27 mouse cellular contexts compared by ENCODE assay signal in the genomic region with DNA sequence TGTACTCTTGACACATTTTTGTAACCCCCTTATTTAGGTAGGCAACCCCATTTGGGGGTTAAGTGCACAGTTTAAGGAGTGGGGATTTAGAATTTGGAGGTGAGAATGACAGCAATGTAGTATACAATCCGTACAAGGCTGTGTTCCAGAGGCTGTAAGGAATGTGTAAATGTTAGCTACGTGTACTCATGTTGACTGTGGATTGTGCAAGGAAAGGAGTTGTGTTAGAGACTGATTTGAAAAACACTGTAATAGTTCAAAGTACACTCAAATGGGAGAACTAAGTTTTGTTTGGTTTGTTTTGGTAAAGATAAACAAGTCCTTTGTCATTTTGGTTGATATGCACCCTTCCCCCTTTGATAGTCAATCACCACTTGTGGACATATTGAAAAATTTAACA. TPM values are rescaled to one million over a fixed set of nuclear protein-coding genes. Genes with fewer than 3 reads are reported as not detected.
"Had no signal": no experiment of that assay in that cellular context is flagged by ENCODE, and none has a peak within 500 bp of the region (broad histone marks: within the 10 kb centered on the region; RNA-seq: fewer than 3 reads in every experiment).

No protein-coding gene starts in this region.

- H3K4me3 ChIP-seq: gastrocnemius, adult 2 months; heart, embryonic 10.5 days; heart, embryonic 12.5 days; hindbrain, embryonic 13.5 days; hindbrain, embryonic 15.5 days; kidney, embryonic 15.5 days; limb, embryonic 13.5 days; limb, embryonic 15.5 days; liver, embryonic 15.5 days had no signal

- H3K27me3 ChIP-seq: heart, embryonic 12.5 days; hindbrain, embryonic 13.5 days; hindbrain, embryonic 15.5 days; kidney, embryonic 15.5 days; limb, embryonic 13.5 days; limb, embryonic 15.5 days; liver, embryonic 15.5 days had no signal

- H3K9me3 ChIP-seq: heart, embryonic 10.5 days; heart, embryonic 12.5 days; hindbrain, embryonic 13.5 days; hindbrain, embryonic 15.5 days; kidney, embryonic 15.5 days; limb, embryonic 13.5 days; limb, embryonic 15.5 days; liver, embryonic 15.5 days had no signal

- H3K4me1 ChIP-seq: heart, embryonic 10.5 days; heart, embryonic 12.5 days; hindbrain, embryonic 13.5 days; hindbrain, embryonic 15.5 days; kidney, embryonic 15.5 days; limb, embryonic 13.5 days; limb, embryonic 15.5 days; liver, embryonic 15.5 days had no signal

- H3K27ac ChIP-seq: gastrocnemius, adult 2 months; heart, embryonic 10.5 days; hindbrain, embryonic 13.5 days; hindbrain, embryonic 15.5 days; hindbrain, postnatal 0 days; kidney, embryonic 15.5 days; kidney, postnatal 0 days; limb, embryonic 13.5 days; limb, embryonic 15.5 days; liver, embryonic 15.5 days had no signal

- ATAC-seq: hindbrain, postnatal 0 days; intestine, embryonic 16.5 days had no signal

- DNase-seq: gastrocnemius, adult 2 months; gastrocnemius, postnatal 10 days; gastrocnemius, postnatal 25 days; heart, adult 18-20 months; heart, postnatal 10 days; heart, postnatal 36 days; kidney, adult 11 months; kidney, adult 2 months; kidney, adult 9 months; kidney, postnatal 14 days; kidney, postnatal 36 days; layer of hippocampus, adult 9-11 months; layer of hippocampus, postnatal 36 days; left cerebral cortex, postnatal 4 days had no signal

- H3K36me3 ChIP-seq: heart, embryonic 10.5 days; heart, embryonic 12.5 days; hindbrain, embryonic 13.5 days; hindbrain, embryonic 15.5 days; kidney, embryonic 15.5 days; limb, embryonic 13.5 days; limb, embryonic 15.5 days; liver, embryonic 15.5 days had no signal

- H3K4me2 ChIP-seq: heart, embryonic 12.5 days; hindbrain, embryonic 13.5 days; hindbrain, embryonic 15.5 days; kidney, embryonic 15.5 days; limb, embryonic 13.5 days; limb, embryonic 15.5 days; liver, embryonic 15.5 days had no signal

- H3K9ac ChIP-seq: heart, embryonic 12.5 days; hindbrain, embryonic 13.5 days; hindbrain, embryonic 15.5 days; kidney, embryonic 15.5 days; limb, embryonic 13.5 days; limb, embryonic 15.5 days; liver, embryonic 15.5 days had no signal

RNA-seq across cellular contexts. Expression of a gene that starts 1.6 kb away (rescaled TPM):
- total RNA-seq: gastrocnemius, adult 2 months; granulocyte monocyte progenitor cell, adult 5-6 weeks; hematopoietic stem cell, adult 5-6 weeks had no signal
- polyA plus RNA-seq: heart, embryonic 10.5 days; liver, embryonic 15.5 days had no signal
